Mouse (Mus musculus) midbrain, embryonic 14.5 days (tissue): Measurements from ENCODE around the gene Akr1b3. TPM values are rescaled to one million over a fixed set of nuclear protein-coding genes. Genes with fewer than 3 reads are reported as not detected.

Experiments used
- ATAC-seq: fragments of 200-750 bp; cut with Nextera tagmentation; 2 replicates; pipeline ENCODE4 v1.8.0; 2017; ENCODE audit warnings: moderate number of reproducible peaks, moderate library complexity; ENCODE audit not compliant: low FRiP score, low TSS enrichment
- DNase-seq: peaks from one replicate; pipeline ENCODE4 v3.0.0-alpha.2; 2015
- H3K27ac ChIP-seq: fragments of 300-500 bp; sonication (generic); replicated peaks from 2 replicates; pipeline ENCODE4 v1.5.1; 2014; ENCODE audit warnings: mild to moderate bottlenecking, low read depth, low read length, moderate library complexity
- H3K27me3 ChIP-seq: fragments of 300-500 bp; sonication (generic); 2 replicates; pipeline ENCODE4 v1.6.1; 2014; ENCODE audit warnings: low read length, control low read depth, mixed read lengths; ENCODE audit not compliant: control insufficient read depth, insufficient read depth
- H3K36me3 ChIP-seq: fragments of 300-500 bp; sonication (generic); 2 replicates; pipeline ENCODE4 v1.6.1; 2014; ENCODE audit warnings: low read length, control low read depth; ENCODE audit not compliant: control insufficient read depth, insufficient read depth
- H3K4me1 ChIP-seq: fragments of 300-500 bp; sonication (generic); 2 replicates; pipeline ENCODE4 v1.6.1; 2014; ENCODE audit warnings: mild to moderate bottlenecking, antibody characterized with exemption, low read length, control low read depth; ENCODE audit not compliant: control insufficient read depth, insufficient read depth
- H3K4me2 ChIP-seq: fragments of 300-500 bp; sonication (generic); 2 replicates; pipeline ENCODE4 v1.6.1; 2014; ENCODE audit warnings: mild to moderate bottlenecking, low read length, moderate library complexity
- H3K4me3 ChIP-seq: fragments of 300-500 bp; sonication (generic); replicated peaks from 2 replicates; pipeline ENCODE4 v1.5.1; 2014; ENCODE audit warnings: low read depth, low read length
- H3K9ac ChIP-seq: fragments of 300-500 bp; sonication (generic); replicated peaks from 2 replicates; pipeline ENCODE4 v1.6.1; 2014; ENCODE audit warnings: mild to moderate bottlenecking, low read length, moderate library complexity
- H3K9me3 ChIP-seq: fragments of 300-500 bp; sonication (generic); 2 replicates; pipeline ENCODE4 v1.6.1; 2016; ENCODE audit warnings: low read length, control low read depth, mixed read lengths; ENCODE audit not compliant: control insufficient read depth
- WGBS: fragments of 180-500 bp; shearing (Covaris S2); extraction: QIAGEN DNeasy Blood & Tissue Kit; methylation state at CpG from one replicate; pipeline ENCODE4 v1.1.7; 2014; 5-methylcytosine and 5-hydroxymethylcytosine counted together
- polyA plus RNA-seq: library from polyadenylated mRNA; unstranded; fragments of >200 nt; fragmentation: Nextera tagmentation; extraction: Ambion mirVana; gene quantifications from 2 replicates; pipeline ENCODE4 v1.2.1, GENCODE M21; 2014

The Akr1b3 gene
- polyA plus RNA-seq, 1 experiment from 2014 or later: 106 TPM

DNA sequence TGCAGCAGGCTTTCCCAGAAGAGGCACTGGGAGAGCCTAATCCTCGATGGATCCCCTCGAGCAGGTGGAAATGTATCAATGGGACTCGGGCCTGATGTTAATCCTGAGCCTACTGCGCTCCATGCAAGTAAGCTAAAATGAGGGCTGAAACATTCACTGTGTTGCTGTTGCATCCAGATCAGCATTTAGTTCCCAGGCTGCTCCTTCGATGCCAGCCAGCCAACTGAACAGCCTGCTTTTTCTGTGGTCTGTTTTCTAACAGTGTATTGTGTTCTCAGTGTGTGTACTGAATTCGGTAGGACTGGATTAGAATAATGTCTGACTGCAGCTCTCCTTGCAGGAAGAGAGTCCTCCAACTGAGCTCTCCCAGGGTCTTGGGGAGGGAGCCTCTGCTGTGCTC lies 46.6 kb downstream of the Akr1b3 start:
- ATAC-seq (no peak), DNase-seq (peak; percentile 37)
- H3K4me3 ChIP-seq: no peak overlapping the region
- H3K4me1 ChIP-seq: 0 out of 2 replicates have a peak, but pooled peaks cover 4% of the 10 kb centered on the region
- H3K36me3 ChIP-seq: no peaks in the 10 kb centered on the region
- no peak overlapping the region for H3K9ac ChIP-seq
- no peak overlapping the region for H3K27ac ChIP-seq
- H3K9me3 ChIP-seq: no peaks in the 10 kb centered on the region
- no peak overlapping the region for H3K4me2 ChIP-seq
- 32% methylated on average over 6 of the region's 6 CpGs for WGBS
- no peaks in the 10 kb centered on the region for H3K27me3 ChIP-seq

DNA sequence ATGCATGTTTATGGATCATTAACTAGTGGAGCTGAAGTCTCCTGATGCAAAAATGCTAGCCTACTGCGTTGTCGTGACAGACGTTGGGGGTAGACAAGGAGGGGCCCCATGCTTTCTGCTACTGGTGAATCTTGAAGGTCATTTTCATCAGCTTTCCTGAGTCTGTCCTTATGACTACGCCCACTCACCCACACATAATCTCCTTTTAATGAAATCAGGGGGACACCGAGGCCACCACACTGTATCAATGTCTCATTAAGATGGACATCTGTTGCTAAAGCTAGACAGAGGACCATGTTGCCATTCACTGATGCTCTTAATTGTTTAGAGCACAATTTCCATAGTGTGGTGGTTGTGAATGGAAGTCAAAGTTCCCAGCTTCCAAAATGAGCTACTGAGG lies 58.7 kb downstream of the Akr1b3 start:
- Histone ChIP-seq H3K9me3 (no peaks in the 10 kb centered on the region), H3K9ac (no peak overlapping the region), H3K27me3 (no peaks in the 10 kb centered on the region), H3K27ac (no peak overlapping the region), H3K36me3 (no peaks in the 10 kb centered on the region), H3K4me2 (no peak overlapping the region), H3K4me1 (no peaks in the 10 kb centered on the region), H3K4me3 (no peak overlapping the region)
- ATAC-seq (no peak), DNase-seq (no peak)
- WGBS: 64% methylated on average over 5 of the region's 5 CpGs

Other genes starting within 250 kb of the Akr1b3 start
- gene Slc35b4, start 140.4 kb downstream of the Akr1b3 start, polyA plus RNA-seq: 33.3 and 40.1 TPM in 2 replicates
- gene Akr1b8, start 36.6 kb upstream of the Akr1b3 start, polyA plus RNA-seq: 3.2 and 4.5 TPM in 2 replicates
- 7.7 and 9.1 TPM in 2 replicates for gene Akr1b10, start 66.7 kb upstream of the Akr1b3 start, polyA plus RNA-seq
- not detected in 2 replicates for gene Akr1b7, start 94.9 kb upstream of the Akr1b3 start, polyA plus RNA-seq
- 94.2 and 94.6 TPM in 2 replicates for gene Bpgm, start 158.7 kb upstream of the Akr1b3 start, polyA plus RNA-seq